In the genomic region with DNA sequence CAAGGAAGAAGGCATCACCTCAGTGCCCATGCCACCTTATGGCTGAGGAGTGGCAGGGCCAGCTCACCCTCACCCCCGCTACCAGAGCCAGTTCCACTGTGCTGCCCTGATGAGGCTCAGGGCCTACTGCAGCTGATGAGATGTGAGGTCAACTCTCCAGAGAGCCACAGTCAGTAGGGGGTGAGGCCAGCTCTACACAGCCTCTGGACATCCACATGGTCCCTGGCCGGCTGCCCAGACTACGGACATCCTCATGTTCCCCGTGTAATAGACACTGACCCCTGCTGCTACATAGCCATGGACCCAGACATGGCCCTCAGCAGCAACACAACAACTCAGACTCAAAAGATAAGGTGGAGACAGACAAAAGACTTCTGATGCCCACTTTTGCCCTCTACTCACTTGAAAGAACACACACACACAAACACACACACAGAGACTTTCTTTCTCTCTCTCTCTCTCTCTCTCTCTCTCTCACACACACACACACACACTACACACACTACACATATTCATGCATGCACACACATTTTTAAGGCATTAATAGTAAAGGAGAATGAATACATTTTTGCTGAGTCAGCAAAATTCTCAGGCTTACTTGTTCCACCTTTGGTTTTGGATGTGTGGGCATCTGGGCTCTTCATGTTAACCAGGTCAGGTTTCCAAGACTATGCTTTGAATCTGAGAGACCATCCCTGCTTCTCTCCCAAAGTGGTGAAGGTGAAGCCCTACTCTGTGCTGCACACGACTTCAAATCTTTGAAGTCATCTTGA, we compare ENCODE assay signal across 10 mouse cellular contexts.
DNase-seq lines count a peak whose midpoint lies in the region; ATAC-seq lines count a peak whose summit lies in the region.
"Had no signal": no experiment of that assay in that cellular context is flagged by ENCODE, and none has a peak within 500 bp of the region (broad histone marks: within the 10 kb centered on the region; RNA-seq: fewer than 3 reads in every experiment).

No protein-coding gene starts in this region.

- H3K9ac ChIP-seq in intestine, embryonic 15.5 days = no peak overlapping the region
- H3K9ac ChIP-seq: heart, embryonic 13.5 days; limb, embryonic 15.5 days had no signal

- no peaks in the 10 kb centered on the region for H3K27me3 ChIP-seq in intestine, embryonic 15.5 days (replicated peaks)
- H3K27me3 ChIP-seq: heart, embryonic 13.5 days; limb, embryonic 15.5 days; Patski had no signal

- 89% methylated on average over 5 of the region's 5 CpGs for WGBS in intestine, embryonic 15.5 days

- H3K27ac ChIP-seq in intestine, embryonic 15.5 days = no peak overlapping the region
- H3K27ac ChIP-seq: heart, embryonic 13.5 days; limb, embryonic 15.5 days had no signal

- peak; percentile 15 to 21 for DNase-seq in kidney, adult 8-10 months
- DNase-seq in kidney, adult 11 months = no peak
- DNase-seq in gastrocnemius, postnatal 10 days = peak; percentile 53
- peak; percentile 22 to 28 for DNase-seq in heart, postnatal 36 days
- DNase-seq in lung, postnatal 36 days = peak; percentile 19

- H3K4me1 ChIP-seq in intestine, embryonic 15.5 days (replicated peaks) = no peaks in the 10 kb centered on the region

- H3K36me3 ChIP-seq in intestine, embryonic 15.5 days = no peaks in the 10 kb centered on the region
- H3K36me3 ChIP-seq: heart, embryonic 13.5 days; limb, embryonic 15.5 days had no signal

- no peaks in the 10 kb centered on the region for H3K9me3 ChIP-seq in intestine, embryonic 15.5 days
- H3K9me3 ChIP-seq: heart, embryonic 13.5 days; limb, embryonic 15.5 days had no signal

- H3K4me3 ChIP-seq in intestine, embryonic 15.5 days (replicated peaks) = no peak overlapping the region
- H3K4me3 ChIP-seq: heart, embryonic 13.5 days; limb, embryonic 15.5 days had no signal

- no peak for ATAC-seq in intestine, embryonic 15.5 days
- no peak for ATAC-seq in frontal cortex, adult (ENCODE audit: low TSS enrichment)
- ATAC-seq: Patski had no signal

- intact Hi-C loops in heart, postnatal 36 days (cut with DNase I) = no loop called here

- no peak overlapping the region for H3K4me2 ChIP-seq in intestine, embryonic 15.5 days (replicated peaks)
- H3K4me2 ChIP-seq: heart, embryonic 13.5 days; limb, embryonic 15.5 days had no signal
